Mouse (Mus musculus) intestine, embryonic 15.5 days (tissue): ENCODE results near the gene Fut9. TPM values are rescaled to one million over a fixed set of nuclear protein-coding genes. Genes with fewer than 3 reads are reported as not detected.

Experiments
- ATAC-seq: fragments of 200-750 bp; cut with Nextera tagmentation; 2 replicates; pipeline ENCODE4 v1.8.0; 2017; ENCODE audit warnings: moderate TSS enrichment, moderate library complexity
- H3K27ac ChIP-seq: fragments of 300-500 bp; sonication (generic); 2 replicates; pipeline ENCODE4 v1.5.1; 2015; ENCODE audit warnings: mild to moderate bottlenecking, inconsistent platforms
- H3K27me3 ChIP-seq: fragments of 300-500 bp; sonication (generic); replicated peaks from 2 replicates; pipeline ENCODE4 v1.6.1; 2015; ENCODE audit warnings: inconsistent platforms
- H3K36me3 ChIP-seq: fragments of 300-500 bp; sonication (generic); 2 replicates; pipeline ENCODE4 v1.6.1; 2015; ENCODE audit warnings: inconsistent platforms
- H3K4me1 ChIP-seq: fragments of 300-500 bp; sonication (generic); replicated peaks from 2 replicates; pipeline ENCODE4 v1.6.1; 2015; ENCODE audit warnings: inconsistent platforms
- H3K4me2 ChIP-seq: fragments of 300-500 bp; sonication (generic); replicated peaks from 2 replicates; pipeline ENCODE4 v1.6.1; 2015; ENCODE audit warnings: mild to moderate bottlenecking, inconsistent platforms
- H3K4me3 ChIP-seq: fragments of 300-500 bp; sonication (generic); replicated peaks from 2 replicates; pipeline ENCODE4 v1.5.1; 2015; ENCODE audit warnings: inconsistent platforms
- H3K9ac ChIP-seq: fragments of 300-500 bp; sonication (generic); 2 replicates; pipeline ENCODE4 v1.6.1; 2015; ENCODE audit warnings: inconsistent platforms
- H3K9me3 ChIP-seq: fragments of 300-500 bp; sonication (generic); 2 replicates; pipeline ENCODE4 v1.6.1; 2016; ENCODE audit warnings: inconsistent platforms
- WGBS: fragments of 180-500 bp; shearing (Covaris S2); methylation state at CpG from one replicate; pipeline ENCODE4 v1.1.7; 2015; 5-methylcytosine and 5-hydroxymethylcytosine counted together
- polyA plus RNA-seq: library from polyadenylated mRNA; unstranded; fragments of >200 nt; fragmentation: Nextera tagmentation; extraction: Ambion mirVana; gene quantifications from 2 replicates; pipeline ENCODE4 v1.2.1, GENCODE M21; 2015

Fut9 gene
- polyA plus RNA-seq, 1 experiment from 2014 or later: 0.04 TPM

DNA sequence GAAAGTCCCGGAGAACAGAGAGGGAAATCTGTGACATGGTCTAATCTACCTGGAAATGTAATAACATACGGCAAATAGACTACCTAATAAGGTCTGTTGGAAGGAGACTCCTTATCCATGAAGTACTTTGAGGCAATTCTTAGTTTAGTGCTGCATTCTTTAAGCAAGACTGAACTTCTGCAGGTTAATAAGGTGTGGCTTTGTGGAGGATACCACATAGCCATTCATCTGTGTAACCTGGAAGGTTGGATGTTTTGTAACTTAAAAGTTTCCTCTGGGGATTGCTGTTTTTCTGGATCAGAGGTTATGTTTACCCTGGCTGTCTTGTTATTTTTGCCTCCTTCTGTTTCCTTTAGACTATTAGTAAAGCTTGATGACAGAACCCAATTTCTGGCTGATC is 166.8 kb downstream of the Fut9 start:
- no peaks in the 10 kb centered on the region for H3K27me3 ChIP-seq
- no peak for ATAC-seq
- H3K4me1 ChIP-seq: no peaks in the 10 kb centered on the region
- 85% methylated on average over 2 of the region's 2 CpGs for WGBS
- H3K36me3 ChIP-seq: no peaks in the 10 kb centered on the region
- H3K27ac ChIP-seq: no peak overlapping the region
- no peak overlapping the region for H3K9ac ChIP-seq
- no peaks in the 10 kb centered on the region for H3K9me3 ChIP-seq
- H3K4me3 ChIP-seq: no peak overlapping the region
- H3K4me2 ChIP-seq: no peak overlapping the region

DNA sequence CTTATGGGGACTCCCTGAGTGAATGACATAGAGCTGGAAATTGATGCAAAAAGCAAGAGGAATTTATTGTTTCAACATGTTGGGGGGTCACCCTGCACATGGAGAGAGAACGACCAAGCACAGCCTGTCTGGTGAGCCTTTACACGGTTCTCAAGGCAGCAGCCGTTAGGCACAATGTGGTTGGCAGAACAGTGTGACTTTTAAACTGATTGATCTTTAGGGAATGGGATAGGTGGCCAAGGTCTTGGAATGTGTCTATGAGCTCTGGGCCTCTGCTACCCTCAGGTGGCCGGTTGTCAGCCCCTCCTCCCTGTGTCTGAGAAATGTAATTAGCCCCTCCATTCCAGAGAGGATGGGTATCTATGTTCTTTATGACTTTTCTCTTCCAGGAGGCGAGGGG is 171.9 kb downstream of the Fut9 start:
- no peaks in the 10 kb centered on the region for H3K9me3 ChIP-seq
- no peak overlapping the region for H3K4me2 ChIP-seq
- H3K4me3 ChIP-seq: no peak overlapping the region
- no peaks in the 10 kb centered on the region for H3K4me1 ChIP-seq
- no peaks in the 10 kb centered on the region for H3K27me3 ChIP-seq
- H3K36me3 ChIP-seq: no peaks in the 10 kb centered on the region
- no peak for ATAC-seq
- 66% methylated on average over 5 of the region's 5 CpGs for WGBS
- no peak overlapping the region for H3K27ac ChIP-seq
- H3K9ac ChIP-seq: no peak overlapping the region

DNA sequence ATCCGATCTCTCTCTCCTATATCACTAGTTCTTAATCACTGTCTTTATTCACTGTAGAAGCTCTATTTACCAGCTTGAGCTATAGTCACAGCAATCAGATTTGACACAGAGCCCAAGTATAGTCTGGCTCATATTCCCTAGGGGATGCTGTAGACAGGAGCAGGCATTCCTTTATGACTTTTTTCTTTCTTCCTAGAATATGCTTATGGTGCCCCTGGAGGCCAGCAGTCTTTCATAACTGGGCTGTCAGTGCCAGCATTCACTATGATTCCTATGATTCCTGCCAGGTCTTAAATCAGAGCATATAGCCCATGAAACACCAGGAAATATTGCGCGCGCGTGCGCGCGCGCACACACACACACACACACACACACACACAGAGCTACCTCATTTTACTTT is 172.6 kb downstream of the Fut9 start:
- Histone ChIP-seq H3K27me3 (no peaks in the 10 kb centered on the region), H3K9me3 (no peaks in the 10 kb centered on the region), H3K9ac (no peak overlapping the region), H3K27ac (no peak overlapping the region), H3K4me2 (no peak overlapping the region), H3K4me1 (no peaks in the 10 kb centered on the region), H3K4me3 (no peak overlapping the region), H3K36me3 (no peaks in the 10 kb centered on the region)
- WGBS: 97% methylated on average over 9 of the region's 9 CpGs
- ATAC-seq: no peak

DNA sequence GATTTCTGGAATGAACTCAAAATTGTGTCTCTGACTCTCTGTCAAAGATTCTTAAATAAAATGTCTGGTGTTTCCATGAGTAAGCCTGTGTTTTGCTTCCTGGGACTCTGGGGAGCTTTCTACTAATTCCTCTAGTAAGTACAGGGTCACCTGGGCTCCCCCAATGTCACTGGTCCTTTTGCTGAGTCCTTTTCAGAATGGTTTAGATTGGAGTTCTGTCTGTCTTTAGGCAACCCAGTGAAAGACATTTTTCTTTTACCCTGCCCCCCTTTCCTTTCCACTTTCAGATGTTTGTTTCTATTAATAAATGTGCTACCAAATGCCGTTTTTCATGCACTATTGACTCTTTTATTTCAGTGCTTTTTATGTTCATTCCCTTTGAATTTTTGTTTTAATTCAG is 173.0 kb downstream of the Fut9 start:
- no peaks in the 10 kb centered on the region for H3K27me3 ChIP-seq
- no peak overlapping the region for H3K4me2 ChIP-seq
- H3K9me3 ChIP-seq: no peaks in the 10 kb centered on the region
- H3K36me3 ChIP-seq: no peaks in the 10 kb centered on the region
- no peak overlapping the region for H3K27ac ChIP-seq
- H3K9ac ChIP-seq: no peak overlapping the region
- WGBS: 47% methylated on average over 1 of the region's 1 CpGs
- no peak for ATAC-seq
- H3K4me3 ChIP-seq: no peak overlapping the region
- H3K4me1 ChIP-seq: no peaks in the 10 kb centered on the region

DNA sequence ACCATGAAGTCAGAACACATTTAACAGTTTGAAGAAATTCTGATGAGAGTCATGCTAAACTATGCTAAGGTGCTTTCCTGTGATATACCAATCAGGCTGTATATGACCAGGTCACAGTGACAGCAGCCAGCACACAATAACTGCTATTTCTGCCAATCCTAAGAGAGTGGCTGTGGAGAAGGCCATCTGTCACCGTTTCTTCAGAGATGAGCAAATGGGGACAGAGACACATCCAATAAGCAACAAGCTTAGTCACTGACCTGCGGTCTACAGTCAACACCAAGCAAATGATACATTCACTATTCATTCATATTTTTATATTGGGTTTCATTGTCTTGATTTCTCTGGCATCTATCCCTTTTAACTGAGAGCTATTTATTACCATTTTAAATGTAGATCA is 176.9 kb downstream of the Fut9 start:
- Histone ChIP-seq H3K27ac (no peak overlapping the region), H3K9me3 (no peaks in the 10 kb centered on the region), H3K4me3 (no peak overlapping the region), H3K27me3 (no peaks in the 10 kb centered on the region), H3K4me1 (no peaks in the 10 kb centered on the region), H3K4me2 (no peak overlapping the region), H3K9ac (no peak overlapping the region), H3K36me3 (no peaks in the 10 kb centered on the region)
- ATAC-seq: no peak
- WGBS: 86% methylated on average over 2 of the region's 2 CpGs

DNA sequence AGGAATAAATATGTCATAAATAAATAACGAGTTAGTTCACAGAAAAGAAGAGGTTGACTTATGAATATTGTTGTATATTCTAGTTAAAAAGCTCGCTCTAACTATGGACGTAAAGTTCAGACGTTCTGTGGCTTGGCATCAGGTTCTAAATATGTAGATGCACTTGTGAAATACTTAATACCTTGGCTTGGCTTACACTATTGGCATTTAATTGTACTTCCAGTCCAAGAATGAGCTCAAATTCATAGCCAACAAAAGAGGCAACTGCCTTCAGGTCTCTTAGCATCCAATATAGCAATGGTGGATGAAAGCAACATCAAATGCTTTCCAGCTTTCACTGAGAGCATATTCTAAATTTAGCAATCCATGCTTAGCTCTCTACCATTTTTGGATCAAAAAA is 182.7 kb downstream of the Fut9 start:
- Histone ChIP-seq H3K4me3 (no peak overlapping the region), H3K9ac (no peak overlapping the region), H3K27ac (no peak overlapping the region), H3K4me1 (no peaks in the 10 kb centered on the region), H3K4me2 (no peak overlapping the region), H3K36me3 (no peaks in the 10 kb centered on the region), H3K9me3 (no peaks in the 10 kb centered on the region), H3K27me3 (no peaks in the 10 kb centered on the region)
- 80% methylated on average over 4 of the region's 4 CpGs for WGBS
- ATAC-seq: no peak

DNA sequence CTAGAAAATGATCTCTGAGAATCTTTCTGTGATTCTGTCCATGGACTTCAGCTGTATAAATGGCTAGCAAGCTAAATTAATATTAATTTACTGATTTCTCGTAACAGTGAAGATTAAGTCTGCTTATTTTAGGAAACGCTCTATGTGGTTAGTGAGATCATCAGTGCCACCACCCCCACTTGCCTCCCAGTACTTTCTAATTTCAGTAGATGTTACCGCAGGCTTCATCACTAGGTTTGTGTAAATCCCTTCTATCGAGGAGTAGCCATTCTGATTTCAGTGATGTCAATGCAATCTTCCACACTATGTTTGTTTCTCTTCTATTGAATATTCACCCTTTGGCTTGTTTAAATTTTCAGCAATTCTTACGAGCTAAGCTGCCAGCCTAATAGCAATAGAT is 186.6 kb downstream of the Fut9 start:
- ATAC-seq: no peak
- no peaks in the 10 kb centered on the region for H3K27me3 ChIP-seq
- H3K9ac ChIP-seq: no peak overlapping the region
- H3K36me3 ChIP-seq: no peaks in the 10 kb centered on the region
- H3K4me1 ChIP-seq: no peaks in the 10 kb centered on the region
- 83% methylated on average over 5 of the region's 5 CpGs for WGBS
- H3K27ac ChIP-seq: no peak overlapping the region
- no peaks in the 10 kb centered on the region for H3K9me3 ChIP-seq
- no peak overlapping the region for H3K4me3 ChIP-seq
- no peak overlapping the region for H3K4me2 ChIP-seq

DNA sequence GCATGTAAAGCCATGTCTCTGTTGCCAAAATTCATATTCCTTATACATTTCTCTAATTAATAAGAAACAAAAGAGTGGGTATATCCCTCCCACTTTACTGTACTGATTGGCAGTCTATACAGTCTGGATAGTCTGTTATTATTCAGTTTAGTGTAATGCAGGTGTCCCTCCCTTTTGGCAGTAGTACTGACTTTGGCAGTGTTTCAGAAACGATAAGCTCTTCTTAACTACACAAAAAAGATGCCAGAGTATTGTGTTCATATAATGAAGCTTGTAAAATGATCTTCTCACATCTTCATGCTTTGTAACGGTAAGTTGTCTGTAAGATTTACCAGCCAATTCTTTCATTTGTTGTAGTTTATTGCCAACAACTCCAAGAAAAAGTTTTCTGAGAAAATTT is 189.6 kb downstream of the Fut9 start:
- Histone ChIP-seq H3K4me1 (no peaks in the 10 kb centered on the region), H3K27ac (no peak overlapping the region), H3K4me3 (no peak overlapping the region), H3K4me2 (no peak overlapping the region), H3K9ac (no peak overlapping the region), H3K9me3 (no peaks in the 10 kb centered on the region), H3K36me3 (no peaks in the 10 kb centered on the region), H3K27me3 (no peaks in the 10 kb centered on the region)
- WGBS: 74% methylated on average over 2 of the region's 2 CpGs
- ATAC-seq: no peak

DNA sequence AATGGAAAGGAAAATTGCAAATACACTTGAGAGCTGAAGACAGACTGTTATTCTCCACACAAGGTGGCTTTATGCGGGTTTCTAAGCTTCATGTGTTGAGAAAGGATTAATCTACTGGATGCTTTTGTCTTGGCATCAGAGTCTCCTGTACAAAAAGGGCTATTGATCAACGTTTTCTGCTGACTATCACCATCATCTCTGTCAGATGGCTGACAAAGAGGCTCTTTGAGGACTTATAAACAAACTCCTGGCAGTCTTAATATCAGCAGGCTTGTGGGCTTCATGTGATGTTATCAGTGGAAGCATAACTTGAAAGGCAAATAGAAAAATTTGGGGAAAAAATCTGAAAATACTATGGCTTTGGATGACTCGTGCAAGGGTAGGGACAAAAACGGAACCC is 206.8 kb downstream of the Fut9 start:
- Histone ChIP-seq H3K4me1 (no peaks in the 10 kb centered on the region), H3K4me2 (no peak overlapping the region), H3K4me3 (no peak overlapping the region), H3K9ac (no peak overlapping the region), H3K27me3 (no peaks in the 10 kb centered on the region), H3K9me3 (no peaks in the 10 kb centered on the region), H3K27ac (no peak overlapping the region), H3K36me3 (no peaks in the 10 kb centered on the region)
- WGBS: 71% methylated on average over 4 of the region's 4 CpGs
- ATAC-seq: no peak
